Mouse (Mus musculus) gastrocnemius, postnatal 14 days (tissue): ENCODE results near the gene Tex12. TPM values are rescaled to one million over a fixed set of nuclear protein-coding genes. Genes with fewer than 3 reads are reported as not detected.
A peak's percentile ranks its signal among the peaks of the same experiment; 100 is the strongest.

ENCODE experiments used
- DNase-seq: peaks from one replicate; pipeline ENCODE4 v3.0.0; 2021; ENCODE audit warnings: mixed read lengths
- intact Hi-C: fragments of 180-260 bp; cut with DNase I; formaldehyde crosslinking; loops from one replicate; pipeline ENCODE4 v1.15.1; 2025; ENCODE audit warnings: low total_unique reads
- long read RNA-seq, 2 experiments: library from polyadenylated mRNA; stranded (forward); transcript quantifications; one replicate each; pipeline ENCODE4 v2.0.0; 2021
- total RNA-seq, 2 experiments: library from RNA; stranded (reverse); gene quantifications; 2 replicates each; pipeline ENCODE4 v1.2.3; 2021

Gene Tex12
- not detected for total RNA-seq
- long read RNA-seq, experiment 1, result 0 reads
- long read RNA-seq, experiment 2, result 0 reads

- intact Hi-C loops, result no loop called here
- DNase-seq, result no peak
Observed at GRCm38 (mm10) chr9:50561145-50561917, at the start of gene Tex12. TSS of gene Tex12 (minus strand) at chr9:50561325.

- intact Hi-C loops, result no loop called here
- DNase-seq, result no peak
Observed at GRCm38 (mm10) chr9:50604338-50604737, 43.2 kb upstream of the Tex12 start.

- no peak for DNase-seq
- intact Hi-C loops, result no loop called here
Observed at GRCm38 (mm10) chr9:50603998-50604324, 42.8 kb upstream of the Tex12 start.

GRCm38 (mm10) chr9:50603189-50603997 is 42.3 kb upstream of the Tex12 start, which contains the start of the genes Sdhd and Timm8b:
TSS of gene Sdhd (minus strand) at chr9:50603812.
TSS of gene Timm8b (plus strand) at chr9:50603910.
- DNase-seq, result peak; percentile 92
- intact Hi-C loops, result no loop called here

GRCm38 (mm10) chr9:50602055-50602845 is 41.1 kb upstream of the Tex12 start:
- intact Hi-C loops, result no loop called here
- no peak for DNase-seq

- DNase-seq, result no peak
- intact Hi-C loops, result no loop called here
Observed at GRCm38 (mm10) chr9:50601536-50601935, 40.4 kb upstream of the Tex12 start.

GRCm38 (mm10) chr9:50596973-50597372 is 35.8 kb upstream of the Tex12 start:
- DNase-seq, result peak; percentile 41
- intact Hi-C loops, result no loop called here

GRCm38 (mm10) chr9:50594794-50595417 is 33.8 kb upstream of the Tex12 start:
- intact Hi-C loops, result no loop called here
- no peak for DNase-seq

GRCm38 (mm10) chr9:50593544-50593943 is 32.4 kb upstream of the Tex12 start:
- DNase-seq, result no peak
- intact Hi-C loops, result no loop called here

GRCm38 (mm10) chr9:50592955-50593354 is 31.8 kb upstream of the Tex12 start:
- DNase-seq, result no peak

GRCm38 (mm10) chr9:50590856-50591518 is 29.9 kb upstream of the Tex12 start:
- no peak for DNase-seq
- intact Hi-C loops, result no loop called here

More at GRCm38 (mm10) chr9:50592955-50593354, 31.8 kb upstream of the Tex12 start:
- intact Hi-C loops, result no loop called here

GRCm38 (mm10) chr9:50586955-50587354 is 25.8 kb upstream of the Tex12 start:
- no peak for DNase-seq

GRCm38 (mm10) chr9:50585145-50585818 is 24.2 kb upstream of the Tex12 start:
- intact Hi-C loops, result no loop called here
- DNase-seq, result no peak

More at GRCm38 (mm10) chr9:50586955-50587354, 25.8 kb upstream of the Tex12 start:
- intact Hi-C loops, result no loop called here

GRCm38 (mm10) chr9:50580370-50580769 is 19.2 kb upstream of the Tex12 start:
- intact Hi-C loops, result no loop called here
- DNase-seq, result no peak

GRCm38 (mm10) chr9:50569599-50570525 is 8.7 kb upstream of the Tex12 start:
- intact Hi-C loops, result no loop called here
- DNase-seq, result no peak

- intact Hi-C loops, result no loop called here
- DNase-seq, result peak; percentile 35
Observed at GRCm38 (mm10) chr9:50567881-50568280, 6.8 kb upstream of the Tex12 start.

- DNase-seq, result no peak
- intact Hi-C loops, result no loop called here
Observed at GRCm38 (mm10) chr9:50567372-50567771, 6.2 kb upstream of the Tex12 start.
